Mouse (Mus musculus) liver, adult 2 months (tissue): ENCODE measurements at regions not wholly inside any gene's neighbourhood (a gene's known extent, or its start where the extent isn't known, plus 50 kb on each side); places are given as distances from the start of the nearest gene placed in this dataset.

Experiments used
- DNase-seq: peaks from one replicate; pipeline ENCODE4 v3.0.0-alpha.2; 2011; ENCODE audit warnings: low read depth, low spot score; ENCODE audit errors: extremely low read depth
- H3K27ac ChIP-seq: fragments of 200-500 bp; replicated peaks from 2 replicates; pipeline ENCODE4 v1.5.1; 2012; ENCODE audit warnings: low read depth, mild to moderate bottlenecking, control low read depth, inconsistent platforms, low read length; ENCODE audit not compliant: insufficient read depth
- H3K27me3 ChIP-seq: fragments of 200-500 bp; 2 replicates; pipeline ENCODE4 v1.6.1; 2012; ENCODE audit warnings: mild to moderate bottlenecking, moderate library complexity, low read length, inconsistent platforms; ENCODE audit not compliant: control insufficient read depth, insufficient read depth
- H3K36me3 ChIP-seq: fragments of 200-500 bp; 2 replicates; pipeline ENCODE4 v1.6.1; 2012; ENCODE audit warnings: low read length, inconsistent platforms; ENCODE audit not compliant: control insufficient read depth, insufficient read depth
- H3K4me1 ChIP-seq: fragments of 200-500 bp; 2 replicates; pipeline ENCODE4 v1.6.1; 2011; ENCODE audit warnings: low read length; ENCODE audit not compliant: control insufficient read depth, insufficient read depth
- H3K4me3 ChIP-seq: fragments of 200-500 bp; 2 replicates; pipeline ENCODE4 v1.5.1; 2011; ENCODE audit warnings: low read depth, mild to moderate bottlenecking, control low read depth, low read length, moderate library complexity; ENCODE audit not compliant: insufficient read depth
- H3K79me2 ChIP-seq: fragments of 200-500 bp; 2 replicates; pipeline ENCODE4 v1.6.1; 2012; ENCODE audit warnings: inconsistent platforms, mild to moderate bottlenecking, low read length, moderate library complexity; ENCODE audit not compliant: control insufficient read depth, insufficient read depth
- H3K9ac ChIP-seq: fragments of 200-500 bp; 2 replicates; pipeline ENCODE4 v1.6.1; 2012; ENCODE audit warnings: low read depth, mild to moderate bottlenecking, control low read depth, inconsistent platforms, low read length
- CTCF ChIP-seq: fragments of 200-500 bp; IDR thresholded peaks from 2 replicates; pipeline ENCODE4 v1.5.1; 2011; ENCODE audit warnings: low read depth, low read length, control low read depth
- POLR2A ChIP-seq: fragments of 200-500 bp; IDR thresholded peaks from 2 replicates; pipeline ENCODE4 v1.6.1; 2011; ENCODE audit warnings: low read length, control low read depth; ENCODE audit not compliant: insufficient read depth; ENCODE audit errors: extremely low read depth
- WGBS: fragments of 180-500 bp; shearing (Covaris S2); methylation state at CpG from one replicate; pipeline ENCODE4 v1.1.7; 2018; 5-methylcytosine and 5-hydroxymethylcytosine counted together

DNA sequence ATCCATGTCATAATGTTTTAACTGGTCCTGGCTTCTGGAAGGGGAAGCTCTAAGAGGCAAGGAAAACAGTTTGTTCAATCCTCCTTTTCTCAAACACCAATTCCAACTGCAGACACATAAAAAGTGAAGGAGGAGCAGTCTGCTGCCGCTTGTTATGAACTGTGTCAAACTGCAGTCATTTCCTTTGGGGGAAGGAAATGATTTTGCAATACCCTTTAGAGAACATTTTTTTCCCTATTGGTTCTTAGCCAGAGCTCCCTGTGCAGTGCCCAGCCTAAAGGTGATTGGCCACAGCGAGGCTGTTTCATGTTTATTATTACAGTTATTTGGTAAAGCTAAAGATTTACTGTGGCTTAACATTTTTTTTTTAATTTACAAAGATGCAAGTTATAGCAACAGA is 1132.6 kb upstream of the Fbxo33 start:
- WGBS: 68% methylated on average over 2 of the region's 2 CpGs
- Histone ChIP-seq H3K27ac (no peak overlapping the region), H3K4me3 (no peak overlapping the region), H3K79me2 (no peaks in the 10 kb centered on the region), H3K4me1 (no peaks in the 10 kb centered on the region), H3K36me3 (no peaks in the 10 kb centered on the region), H3K9ac (no peak overlapping the region), H3K27me3 (no peaks in the 10 kb centered on the region)
- no peak for DNase-seq
- TF ChIP-seq CTCF (no peak), POLR2A (no peak)

DNA sequence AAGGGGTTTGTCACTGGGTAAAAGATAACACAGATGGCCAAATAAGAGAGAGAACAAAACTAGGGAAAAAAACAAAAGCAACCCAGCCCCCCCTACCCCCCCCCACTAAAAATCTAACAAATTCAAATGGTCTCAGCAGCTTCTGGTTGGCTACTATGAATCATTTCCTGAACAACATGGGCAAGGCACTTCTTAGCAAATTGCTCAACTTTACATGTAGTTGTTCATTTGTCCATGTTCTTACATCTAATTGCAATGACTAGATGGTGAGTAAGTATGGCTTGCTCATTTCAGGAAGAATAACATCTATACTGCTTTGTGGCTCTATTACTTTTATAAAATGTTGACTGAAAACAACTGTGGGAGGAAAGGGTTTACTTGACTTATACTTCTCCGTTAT is 1124.9 kb upstream of the Fbxo33 start:
- 94% methylated on average over 1 of the region's 1 CpGs for WGBS
- Histone ChIP-seq H3K36me3 (no peaks in the 10 kb centered on the region), H3K9ac (no peak overlapping the region), H3K4me3 (no peak overlapping the region), H3K27me3 (no peaks in the 10 kb centered on the region), H3K4me1 (no peaks in the 10 kb centered on the region), H3K27ac (no peak overlapping the region), H3K79me2 (no peaks in the 10 kb centered on the region)
- DNase-seq: no peak
- no peak for TF ChIP-seq POLR2A
- TF ChIP-seq CTCF: no peak

DNA sequence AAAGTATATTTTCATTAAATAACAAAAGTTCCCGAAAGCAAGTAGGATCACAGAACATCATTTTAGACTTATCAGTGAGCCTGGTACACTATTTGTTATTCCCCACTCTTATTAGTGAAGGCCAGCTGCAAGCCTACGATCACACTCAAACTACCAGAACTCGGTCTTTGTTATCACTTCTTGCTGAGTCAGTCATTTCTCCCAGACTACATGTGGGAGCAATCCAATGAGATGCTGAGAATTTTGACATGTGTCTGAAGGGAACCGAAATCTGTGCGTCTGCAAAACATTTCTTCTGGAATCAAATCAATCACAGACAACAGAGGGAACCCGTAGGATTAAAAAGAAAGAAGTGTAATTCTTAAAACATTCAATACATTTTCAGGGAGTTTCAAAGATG is 1100.5 kb upstream of the Fbxo33 start:
- no peak for DNase-seq
- Histone ChIP-seq H3K4me1 (no peaks in the 10 kb centered on the region), H3K36me3 (no peaks in the 10 kb centered on the region), H3K27ac (no peak overlapping the region), H3K27me3 (no peaks in the 10 kb centered on the region), H3K9ac (no peak overlapping the region), H3K79me2 (no peaks in the 10 kb centered on the region), H3K4me3 (no peak overlapping the region)
- WGBS: 77% methylated on average over 6 of the region's 6 CpGs
- TF ChIP-seq POLR2A (no peak), CTCF (no peak)

DNA sequence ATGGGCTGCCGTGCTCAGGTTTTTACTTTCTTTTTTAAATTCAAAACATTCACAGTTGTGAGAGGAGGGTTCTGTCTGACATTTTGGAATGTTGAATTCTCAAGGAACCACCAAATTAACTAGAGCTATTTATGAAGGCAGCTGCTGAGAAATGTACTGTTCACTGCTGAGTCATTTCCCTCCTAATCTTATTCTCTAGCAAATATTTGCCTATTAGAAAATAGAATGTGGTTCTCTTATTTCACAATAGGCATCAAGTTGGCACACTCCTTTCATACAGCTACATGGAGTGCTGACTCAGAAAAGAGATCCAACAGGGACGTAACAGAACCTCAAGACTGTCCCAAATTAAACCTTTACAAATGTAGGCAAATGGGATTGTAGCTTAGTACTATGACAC is 1073.1 kb upstream of the Fbxo33 start:
- Histone ChIP-seq H3K4me3 (no peak overlapping the region), H3K27ac (no peak overlapping the region), H3K79me2 (no peaks in the 10 kb centered on the region), H3K36me3 (no peaks in the 10 kb centered on the region), H3K4me1 (no peaks in the 10 kb centered on the region), H3K9ac (no peak overlapping the region), H3K27me3 (no peaks in the 10 kb centered on the region)
- DNase-seq: peak; percentile 75
- 44% methylated on average over 2 of the region's 2 CpGs for WGBS
- TF ChIP-seq POLR2A: no peak
- no peak for TF ChIP-seq CTCF

DNA sequence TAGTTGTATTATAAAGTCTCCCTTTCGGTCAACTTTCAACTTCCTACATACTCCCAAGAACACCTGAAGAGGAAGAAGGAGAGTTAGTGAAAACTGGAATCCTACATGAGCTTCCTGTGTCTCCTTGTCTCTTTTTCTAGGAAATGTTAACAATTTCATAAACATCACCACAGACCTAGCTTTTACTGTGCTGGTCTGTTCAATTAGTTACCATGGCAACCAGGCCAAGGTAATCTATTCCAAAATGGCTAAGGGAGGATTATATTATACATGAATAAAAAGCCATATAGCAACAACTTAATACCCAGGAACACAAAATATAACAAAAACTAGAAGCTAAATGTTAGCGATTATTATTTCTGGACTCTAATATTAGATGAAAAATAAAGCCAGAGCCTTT is 1069.3 kb upstream of the Fbxo33 start:
- Histone ChIP-seq H3K4me1 (no peaks in the 10 kb centered on the region), H3K36me3 (no peaks in the 10 kb centered on the region), H3K4me3 (no peak overlapping the region), H3K79me2 (no peaks in the 10 kb centered on the region), H3K27me3 (no peaks in the 10 kb centered on the region), H3K9ac (no peak overlapping the region), H3K27ac (no peak overlapping the region)
- 86% methylated on average over 2 of the region's 2 CpGs for WGBS
- DNase-seq: no peak
- TF ChIP-seq POLR2A (no peak), CTCF (no peak)

DNA sequence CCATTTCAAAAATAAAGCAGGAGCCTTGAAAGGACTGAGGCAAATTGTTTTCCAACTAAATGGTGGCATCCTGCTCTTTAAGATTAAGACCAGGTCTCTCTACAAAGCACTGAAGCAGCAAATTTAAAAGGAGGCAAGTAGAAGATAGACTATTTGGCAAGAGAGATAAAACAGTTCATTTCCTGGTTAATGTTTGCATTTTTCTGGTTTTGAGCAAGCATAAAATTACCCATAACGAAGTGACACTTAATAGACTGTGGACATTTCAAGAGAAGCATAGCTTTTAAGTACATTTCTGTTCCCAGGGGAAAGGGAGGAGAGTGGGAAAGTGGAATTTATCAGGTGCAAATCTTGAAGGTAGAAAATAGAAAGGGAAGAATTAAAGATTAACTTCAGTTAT is 1035.8 kb upstream of the Fbxo33 start:
- WGBS: 36% methylated on average over 1 of the region's 1 CpGs
- no peak overlapping the region for H3K4me3 ChIP-seq
- H3K27ac ChIP-seq: no peak overlapping the region
- no peaks in the 10 kb centered on the region for H3K27me3 ChIP-seq
- H3K4me1 ChIP-seq: no peaks in the 10 kb centered on the region
- no peak for TF ChIP-seq CTCF
- no peaks in the 10 kb centered on the region for H3K36me3 ChIP-seq
- no peaks in the 10 kb centered on the region for H3K79me2 ChIP-seq
- no peak for DNase-seq
- no peak overlapping the region for H3K9ac ChIP-seq
